Mouse (Mus musculus) kidney, adult 2 months (tissue): Measurements from ENCODE around the gene Nle1.

ENCODE experiments used
- CTCF ChIP-seq: fragments of 200-500 bp; conservative IDR thresholded peaks from 2 replicates; pipeline ENCODE4 v1.5.1; 2011; ENCODE audit warnings: low read depth, mild to moderate bottlenecking, control low read depth, low read length, moderate library complexity, mixed read lengths; ENCODE audit not compliant: insufficient read depth, insufficient read length
- POLR2A ChIP-seq: fragments of 200-500 bp; IDR thresholded peaks from one replicate; pipeline ENCODE4 v1.6.1; 2011; ENCODE audit warnings: low read depth, low read length, control low read depth

DNA sequence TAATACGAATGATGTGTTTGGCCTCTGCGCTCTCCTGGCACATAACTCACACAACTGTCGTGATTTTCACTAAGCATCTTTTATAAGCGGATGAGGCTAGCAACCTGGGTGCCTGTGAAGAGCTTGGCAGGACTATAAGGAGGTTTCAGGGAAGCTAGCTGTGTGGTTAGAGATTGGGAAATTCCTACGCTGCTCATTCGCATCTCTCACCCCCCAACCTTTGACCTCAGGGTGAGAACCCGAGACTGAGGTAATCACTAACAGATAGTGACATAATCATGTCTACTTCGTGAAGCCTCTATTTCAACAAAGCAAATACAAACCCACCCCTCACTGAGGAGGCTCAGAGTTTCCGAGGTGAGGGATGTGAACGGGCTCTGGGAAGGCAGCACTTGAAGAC, 12.6 kb upstream of the Nle1 start:
- TF ChIP-seq POLR2A = no peak
- no peak for TF ChIP-seq CTCF
